Mouse (Mus musculus): ENCODE data around the gene Aco1. TPM values are rescaled to one million over a fixed set of nuclear protein-coding genes. Genes with fewer than 3 reads are reported as not detected.

Gene Aco1
- total RNA-seq, 2 experiments from 2014 or later, result 130 to 174 TPM

DNA sequence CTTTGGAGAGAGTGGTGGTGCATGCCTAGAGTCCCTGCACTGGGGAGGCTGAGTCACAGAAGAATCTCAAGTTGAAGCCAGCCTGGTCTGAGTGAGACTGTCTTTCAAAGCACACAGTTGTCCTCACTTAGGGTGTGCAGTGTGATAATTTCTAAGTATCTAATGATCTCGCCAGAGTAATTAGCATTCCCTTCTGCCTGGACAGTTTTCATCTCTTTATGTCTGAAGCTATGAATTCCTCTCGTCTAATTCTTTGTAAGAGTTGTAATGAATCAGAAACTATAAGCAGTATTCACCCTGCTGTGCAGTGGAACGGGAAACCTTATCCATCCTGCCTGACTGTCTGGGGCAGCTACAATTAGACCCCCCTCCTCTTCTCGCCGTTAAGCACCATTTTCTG, 64.8 kb downstream of the Aco1 start:
- DNase-seq, result no peak

- DNase-seq, result no peak
Observed at GRCm38 (mm10) chr4:40212177-40212576, 69.3 kb downstream of the Aco1 start.

- DNase-seq, result no peak
Observed at GRCm38 (mm10) chr4:40217910-40218309, 75.0 kb downstream of the Aco1 start.

DNA sequence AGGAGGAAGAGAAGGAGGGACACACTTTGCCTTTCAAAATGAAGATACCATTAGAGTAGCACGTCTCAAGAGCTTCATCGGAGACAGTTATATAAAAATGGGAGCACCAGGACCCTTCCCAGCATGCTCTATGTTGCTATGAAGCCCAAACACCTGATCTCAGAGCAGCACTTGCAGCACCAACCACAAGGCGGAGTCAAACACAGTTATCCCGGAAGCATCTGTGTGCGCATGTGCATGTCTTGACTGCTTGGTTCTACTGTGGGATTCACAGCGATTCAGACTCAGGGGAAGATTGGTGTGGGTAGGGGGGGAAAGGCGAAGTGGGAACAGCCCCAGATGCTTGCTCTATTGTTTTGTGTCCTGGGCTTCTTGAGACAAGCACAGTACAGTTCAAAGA, 75.5 kb downstream of the Aco1 start:
- DNase-seq, result peak; percentile 23

GRCm38 (mm10) chr4:40220437-40220836, 77.6 kb downstream of the Aco1 start:
- no peak for DNase-seq

- DNase-seq, result no peak
Observed at GRCm38 (mm10) chr4:40221004-40221760, 78.3 kb downstream of the Aco1 start.

- no peak for DNase-seq
Observed at GRCm38 (mm10) chr4:40221876-40222585, 79.2 kb downstream of the Aco1 start.

DNA sequence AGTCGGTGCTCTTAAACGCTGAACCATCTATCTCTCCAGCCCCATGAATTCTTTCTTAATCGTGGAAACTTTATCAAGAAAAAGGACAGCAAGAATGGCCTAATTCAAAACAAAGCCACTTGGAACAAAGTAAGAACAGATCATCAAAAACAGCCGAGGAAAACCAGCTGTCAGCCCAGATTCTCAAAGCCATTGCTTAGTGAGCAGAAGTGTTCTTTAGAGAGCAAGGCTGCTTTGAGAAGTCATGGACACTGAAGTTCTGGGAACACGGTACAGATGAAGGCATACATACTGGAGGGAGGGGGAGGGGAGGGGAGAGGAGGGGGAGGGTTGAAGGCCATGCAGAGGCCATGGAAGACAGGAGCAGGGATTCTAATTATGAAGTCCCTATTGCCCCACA, 83.2 kb downstream of the Aco1 start:
- no peak for DNase-seq

GRCm38 (mm10) chr4:40227131-40227530, 84.2 kb downstream of the Aco1 start:
- DNase-seq, result no peak

DNA sequence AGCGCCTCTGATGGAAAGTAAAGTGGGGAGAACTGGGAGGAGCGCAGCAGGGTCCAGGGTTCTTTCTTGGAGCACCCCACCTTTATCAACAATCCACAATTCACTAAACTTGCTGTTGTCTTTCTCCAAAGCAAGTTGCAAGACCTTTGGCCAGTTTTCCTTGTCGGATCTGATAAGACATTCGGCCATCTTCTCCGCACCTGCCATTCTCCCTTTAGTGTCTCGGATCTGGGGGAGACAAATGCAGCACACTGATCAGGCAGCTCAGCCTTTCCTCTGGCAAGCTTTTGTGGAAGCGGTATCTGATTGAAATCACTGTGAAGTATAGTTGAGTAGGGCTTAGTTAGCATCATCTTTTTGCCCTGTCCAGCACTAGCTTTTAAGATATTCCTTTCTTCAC, 85.0 kb downstream of the Aco1 start:
- no peak for DNase-seq

GRCm38 (mm10) chr4:40229723-40230122, 86.8 kb downstream of the Aco1 start:
- no peak for DNase-seq

GRCm38 (mm10) chr4:40233062-40233664, 90.3 kb downstream of the Aco1 start:
- no peak for DNase-seq

DNA sequence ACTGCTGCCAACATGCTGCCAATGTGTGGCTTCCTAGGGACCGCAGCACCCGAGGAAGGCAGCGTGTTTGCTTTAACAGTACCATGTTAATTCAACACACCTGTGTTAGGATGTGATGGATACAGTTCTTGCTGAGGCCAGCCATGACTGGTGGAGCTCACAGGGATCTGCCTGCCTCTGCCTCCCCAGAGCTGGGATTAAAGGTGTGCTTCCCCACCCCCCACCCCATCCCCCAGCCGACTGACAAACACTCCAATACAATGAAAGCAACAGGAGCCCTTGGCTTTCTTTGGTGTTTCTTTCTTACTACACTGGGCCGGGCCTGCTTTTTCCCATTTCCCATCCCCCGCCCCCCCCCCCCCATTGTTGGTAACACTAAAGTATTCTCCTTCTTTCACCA, 91.4 kb downstream of the Aco1 start:
- DNase-seq, result no peak

GRCm38 (mm10) chr4:40236829-40237228, 93.9 kb downstream of the Aco1 start:
- DNase-seq, result no peak

DNA sequence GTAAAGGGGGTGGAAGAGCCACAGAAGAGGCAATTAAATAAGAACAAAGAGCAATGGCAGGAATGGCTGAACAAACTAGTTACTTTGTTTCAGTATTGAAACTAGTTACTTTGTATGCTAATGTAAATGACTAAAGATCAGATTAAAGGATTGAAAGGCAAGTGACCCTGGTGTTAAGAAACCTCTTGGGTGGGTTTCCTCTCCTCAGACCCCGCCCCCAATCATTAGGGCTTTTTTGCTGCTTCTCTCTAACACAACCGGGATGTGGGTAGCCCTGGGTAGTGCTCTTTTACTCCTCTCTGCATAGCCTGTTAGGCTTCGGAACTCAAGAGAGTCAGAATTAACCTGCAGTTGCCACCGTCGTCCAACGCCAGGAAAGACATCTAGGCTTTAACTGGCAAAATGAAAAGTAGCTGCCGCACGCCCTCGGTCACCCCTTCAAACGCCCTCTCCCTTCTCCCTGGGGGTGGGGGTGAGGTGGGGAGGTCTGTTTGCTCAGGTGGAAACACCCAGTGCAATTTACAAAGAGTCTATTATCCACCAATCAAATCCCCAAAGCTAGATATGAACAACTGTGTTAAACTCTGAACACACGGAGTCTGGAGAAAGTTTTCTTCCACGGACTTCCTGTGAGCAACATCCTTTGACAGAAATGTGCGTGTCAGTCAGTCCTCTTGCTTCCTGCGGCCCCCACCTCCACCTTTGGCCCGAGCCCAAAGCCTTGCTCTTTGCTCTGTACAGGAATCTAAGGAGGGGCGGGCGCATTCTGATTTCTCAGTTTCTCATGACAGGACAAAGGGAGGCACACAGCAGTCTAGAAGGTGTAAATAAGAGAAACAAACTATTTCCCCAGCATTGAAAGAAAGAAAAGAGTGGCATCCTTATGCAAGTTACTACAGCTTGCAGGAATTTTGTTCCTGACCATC, 95.9 kb downstream of the Aco1 start:
- DNase-seq, result peak; percentile 83

DNA sequence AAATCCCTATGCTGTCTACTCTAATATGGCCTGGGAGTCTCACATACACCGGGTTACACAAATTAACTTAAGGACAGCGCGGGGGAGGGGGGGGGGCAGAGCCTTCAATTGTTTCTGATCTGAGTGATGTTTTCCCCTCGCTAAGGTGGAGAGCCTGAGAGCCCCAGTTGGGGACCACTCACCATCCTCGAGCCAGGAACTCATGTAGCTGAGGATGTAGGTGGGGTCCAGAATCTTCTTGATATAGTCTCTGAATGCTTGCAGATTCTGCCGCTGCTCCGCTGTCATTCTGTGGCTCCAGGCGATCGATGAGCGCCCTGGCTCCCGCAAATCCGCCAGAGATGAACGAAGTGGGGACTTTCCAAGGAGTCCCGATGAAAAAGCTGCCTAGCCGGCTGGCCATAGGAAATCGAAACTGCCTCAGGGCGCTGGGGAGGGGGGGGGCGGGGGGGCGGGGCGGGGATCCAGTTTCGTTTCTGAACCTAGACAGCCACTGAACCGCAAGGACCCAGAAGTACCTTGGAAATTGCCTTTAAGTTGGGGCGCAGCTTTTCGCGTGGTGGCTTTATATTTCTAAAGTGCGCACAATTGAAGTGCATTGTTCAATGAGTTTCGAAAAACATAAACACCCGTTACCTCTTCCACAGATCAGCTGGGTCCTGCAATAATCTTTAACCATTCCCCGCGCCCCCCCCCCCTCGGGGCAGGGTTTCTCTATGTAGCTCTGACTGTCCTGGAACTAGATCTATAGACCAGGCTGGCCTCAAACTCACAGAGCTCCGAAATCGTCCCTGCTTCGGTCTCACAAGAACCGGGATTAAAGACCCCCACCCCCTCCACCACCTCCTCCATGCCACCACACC, 96.8 kb downstream of the Aco1 start, which contains the start of gene Ddx58:
Ddx58 (minus strand) TSS at position 420 of the 863 bp plus-strand sequence.
- DNase-seq, result peak; percentile 55

DNA sequence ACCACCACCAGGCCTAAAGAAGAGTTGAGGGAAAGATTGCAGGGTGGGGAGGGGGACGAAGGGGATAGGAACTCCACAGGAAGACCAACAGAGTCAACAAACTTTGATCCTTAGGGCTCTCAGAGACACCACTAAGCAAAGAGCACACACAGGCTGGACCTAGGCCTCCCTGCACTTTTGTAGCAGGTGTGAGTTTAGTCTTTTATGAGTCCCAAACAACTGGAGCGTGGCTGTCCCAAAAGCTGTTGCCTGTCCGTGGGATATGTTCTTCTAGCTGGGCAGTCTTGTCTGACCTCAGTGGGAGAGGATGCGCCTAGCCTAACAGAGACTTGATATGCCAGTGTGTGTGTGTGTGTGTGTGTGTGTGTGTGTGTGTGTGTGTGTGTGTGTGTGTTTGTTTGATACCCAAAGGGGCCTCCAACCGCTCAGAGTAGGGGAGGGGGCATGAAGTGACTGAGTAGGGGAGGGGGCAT, 97.4 kb downstream of the Aco1 start:
- no peak for DNase-seq

GRCm38 (mm10) chr4:40241928-40242327, 99.0 kb downstream of the Aco1 start:
- DNase-seq, result no peak

DNA sequence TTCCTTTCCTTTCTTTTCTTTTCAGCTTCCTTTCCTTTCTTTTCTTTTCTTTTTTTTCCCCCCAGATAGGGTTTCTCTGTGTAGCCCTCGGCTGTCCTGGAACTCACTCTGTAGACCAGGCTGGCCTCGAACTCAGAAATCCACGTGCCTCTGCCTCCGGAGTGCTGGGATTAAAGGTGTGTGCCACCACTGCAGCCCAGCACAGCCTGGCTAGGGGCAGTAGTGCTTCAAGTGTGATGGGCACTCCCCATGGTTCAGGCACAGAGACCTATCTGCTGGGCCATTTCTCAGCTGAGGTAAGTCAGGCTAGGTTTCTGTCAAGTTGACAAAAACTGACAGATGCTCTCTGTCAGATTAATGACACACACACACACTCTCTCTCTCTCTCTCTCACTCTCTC, 100.1 kb downstream of the Aco1 start:
- DNase-seq, result no peak

- DNase-seq, result no peak
Observed at GRCm38 (mm10) chr4:40244035-40244434, 101.2 kb downstream of the Aco1 start.

Data from adrenal gland, postnatal 10 days (tissue).